Mouse (Mus musculus): Measurements from ENCODE around the gene Osbpl3.
"Not testable (repeated sequence)": the region's sequence is repeated elsewhere in the genome, so short reads cannot be mapped to it uniquely, and the experiment has no call there.

Osbpl3 gene

DNA sequence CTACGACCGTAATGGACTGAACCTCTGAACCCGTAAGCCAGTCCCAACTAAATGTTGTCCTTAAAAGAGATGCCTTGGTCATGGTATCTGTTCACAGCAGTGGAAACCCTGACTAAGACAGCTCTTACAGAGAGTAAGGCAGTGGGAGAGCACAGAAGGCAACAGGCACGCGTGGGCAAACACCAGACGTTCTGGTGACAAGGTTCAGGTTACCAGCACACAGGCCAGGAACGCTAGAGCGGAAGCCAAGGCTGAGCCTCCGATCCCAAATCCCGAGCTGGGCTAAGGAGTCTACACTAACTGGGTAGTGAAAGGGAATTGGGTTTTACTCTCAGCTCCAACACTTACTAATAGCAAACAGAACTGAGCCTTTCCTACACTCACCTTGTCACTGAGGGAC, 3.8 kb downstream of the Osbpl3 start:
- DNase-seq, result no peak

DNA sequence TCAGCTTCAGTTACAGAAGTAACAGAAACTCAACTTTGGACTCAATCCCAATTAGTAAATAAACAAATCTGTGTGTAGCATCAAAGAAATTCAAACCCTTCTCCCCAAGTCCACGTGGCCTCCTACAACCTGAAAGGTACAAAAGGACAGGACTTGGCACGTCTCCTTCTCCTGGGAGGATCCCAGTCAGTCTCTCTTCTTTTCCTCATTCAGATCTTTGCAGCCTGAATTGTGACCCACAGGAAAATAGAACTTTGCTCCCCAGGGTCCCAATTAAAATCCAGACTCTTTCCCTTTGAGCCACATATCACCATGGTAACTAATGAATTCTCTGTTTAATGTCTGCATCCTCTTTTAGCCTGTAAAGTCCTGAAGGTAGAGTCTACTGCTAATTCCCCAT, 10.4 kb downstream of the Osbpl3 start:
- DNase-seq, result no peak

DNA sequence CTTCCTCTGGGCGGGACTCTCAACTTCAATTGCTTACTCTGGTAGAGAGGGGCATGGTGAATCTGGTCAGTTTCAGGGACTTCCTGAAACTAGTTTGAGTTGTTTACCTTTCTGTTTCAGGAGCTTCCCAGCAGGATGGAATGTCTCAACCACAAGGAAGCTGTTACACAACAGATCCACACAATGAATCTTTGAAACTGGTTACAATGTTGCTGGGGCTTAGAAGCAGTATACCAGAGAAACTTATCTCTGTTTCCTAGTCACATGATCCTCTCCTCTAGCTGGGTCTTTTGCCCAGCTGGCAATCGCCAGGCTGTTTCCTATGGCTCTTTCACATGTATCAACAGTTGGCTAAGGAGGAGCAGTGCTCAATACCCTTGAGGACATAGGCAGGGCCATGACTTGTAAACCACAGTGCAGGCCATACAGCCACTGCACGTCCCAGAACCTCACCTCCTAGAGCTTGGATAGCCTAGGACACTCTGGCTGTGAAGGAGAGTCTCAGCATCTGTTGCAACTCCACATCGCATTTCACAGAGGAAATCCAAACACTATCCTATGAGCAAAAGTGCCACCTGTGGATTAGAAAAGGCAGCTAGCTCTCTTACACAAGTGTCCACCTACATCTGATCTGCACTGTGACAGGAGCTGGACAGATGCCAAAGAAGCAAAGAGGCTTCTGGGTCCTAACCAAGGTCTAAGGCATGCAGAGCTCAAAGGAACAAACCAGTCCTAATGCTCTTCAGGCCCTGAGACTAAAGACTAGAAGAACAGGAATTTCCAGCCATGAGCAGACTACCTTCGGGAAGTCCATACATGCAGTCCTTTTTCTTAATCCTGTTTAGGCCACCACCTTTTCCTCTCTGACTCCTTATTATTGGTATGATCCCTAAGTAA, 14.8 kb downstream of the Osbpl3 start:
- DNase-seq, result no peak

DNA sequence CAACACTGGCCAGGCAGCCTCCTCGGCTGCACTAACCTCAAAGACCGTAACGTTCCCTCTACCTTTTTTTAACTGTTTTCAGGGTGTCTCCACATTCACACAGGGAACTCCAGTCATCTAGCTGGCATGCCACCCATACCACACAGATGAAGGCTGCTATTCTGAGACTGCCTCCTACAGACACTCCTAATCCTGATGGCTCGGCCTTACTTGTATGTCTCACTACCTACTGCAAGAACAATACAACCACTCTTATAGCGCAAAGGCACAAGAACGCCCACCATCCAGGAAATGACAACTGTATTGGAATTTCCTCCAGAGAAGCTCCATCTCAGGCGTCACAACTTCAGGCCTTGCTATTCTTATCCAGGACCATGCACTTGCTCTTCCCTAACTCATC, 15.8 kb downstream of the Osbpl3 start:
- DNase-seq, result no peak

DNA sequence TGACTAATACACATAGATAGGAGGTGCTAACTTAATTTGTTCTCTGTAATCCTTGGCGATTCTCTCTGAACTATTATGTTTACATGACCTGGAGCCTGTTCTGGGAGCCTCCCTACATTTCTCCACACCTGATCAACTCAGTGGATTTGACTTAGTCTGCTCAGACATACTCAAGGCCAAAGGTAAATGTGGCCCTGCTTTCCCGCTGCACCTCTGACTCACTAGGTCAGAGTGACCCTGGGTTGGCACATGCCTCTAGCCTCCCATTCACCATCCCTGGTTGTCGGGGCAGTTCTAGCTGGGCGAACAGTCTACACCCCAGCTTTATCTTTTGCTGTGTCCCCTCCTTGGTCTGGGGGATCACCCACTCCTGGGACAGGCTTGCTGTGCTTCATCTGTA, 17.1 kb downstream of the Osbpl3 start:
- not testable (repeated sequence) for DNase-seq

DNA sequence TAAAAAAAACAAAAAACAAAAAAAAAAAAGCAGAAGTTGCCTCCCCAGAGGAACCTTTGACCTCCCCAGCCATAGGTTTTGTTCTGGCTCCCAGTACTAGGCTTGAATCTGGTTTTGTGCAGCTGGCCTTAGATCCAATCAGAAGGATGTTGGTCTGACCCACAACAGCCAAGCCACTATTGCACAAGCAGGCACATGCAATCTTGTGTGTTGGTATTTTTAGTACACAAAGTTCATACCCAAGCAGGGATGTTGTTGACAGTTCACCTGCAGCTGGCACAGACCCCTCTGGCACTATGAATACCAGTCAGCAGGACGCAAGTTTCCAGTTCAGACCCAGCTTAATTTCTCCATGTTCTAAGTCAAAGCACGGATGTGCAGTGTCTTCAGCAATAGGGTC, 18.2 kb downstream of the Osbpl3 start:
- no peak for DNase-seq

DNA sequence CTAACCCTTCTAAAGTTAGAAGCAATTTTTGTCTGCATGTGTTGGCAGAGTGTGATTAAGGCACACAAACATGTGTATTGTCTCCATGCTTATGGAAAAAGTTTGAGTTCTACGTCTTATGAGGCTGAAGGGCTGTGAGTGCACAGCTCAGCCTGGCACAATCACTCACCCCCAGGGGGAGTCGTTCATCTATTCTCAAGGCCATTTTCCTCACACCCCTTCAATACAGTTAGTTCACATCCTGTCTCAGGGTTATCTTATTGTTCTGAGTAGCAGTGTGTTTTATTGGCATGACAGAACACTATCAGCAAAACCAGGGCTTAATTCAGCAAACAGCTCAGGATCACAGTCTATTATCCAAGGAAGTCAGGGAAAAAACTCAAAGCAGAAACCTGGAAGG, 19.3 kb downstream of the Osbpl3 start:
- DNase-seq, result no peak

DNA sequence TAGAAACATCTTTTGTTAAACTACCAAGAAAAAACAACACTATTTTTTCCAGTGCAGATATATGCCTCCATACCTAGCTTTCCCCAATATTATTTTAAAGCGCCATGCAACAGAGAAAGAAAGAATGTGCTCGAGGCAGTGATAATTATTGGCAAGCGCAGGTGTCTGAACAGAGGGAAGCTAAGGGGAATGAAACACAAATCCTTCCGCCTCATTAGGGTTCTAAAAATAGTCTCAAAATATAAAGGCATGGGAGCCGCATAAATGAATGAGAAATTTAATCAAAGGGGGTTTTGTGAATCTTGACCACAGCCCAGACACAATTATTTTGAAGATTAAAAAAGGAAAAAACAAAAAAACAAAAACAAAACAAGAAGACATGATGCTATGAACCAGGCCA, 23.5 kb downstream of the Osbpl3 start:
- DNase-seq, result no peak

DNA sequence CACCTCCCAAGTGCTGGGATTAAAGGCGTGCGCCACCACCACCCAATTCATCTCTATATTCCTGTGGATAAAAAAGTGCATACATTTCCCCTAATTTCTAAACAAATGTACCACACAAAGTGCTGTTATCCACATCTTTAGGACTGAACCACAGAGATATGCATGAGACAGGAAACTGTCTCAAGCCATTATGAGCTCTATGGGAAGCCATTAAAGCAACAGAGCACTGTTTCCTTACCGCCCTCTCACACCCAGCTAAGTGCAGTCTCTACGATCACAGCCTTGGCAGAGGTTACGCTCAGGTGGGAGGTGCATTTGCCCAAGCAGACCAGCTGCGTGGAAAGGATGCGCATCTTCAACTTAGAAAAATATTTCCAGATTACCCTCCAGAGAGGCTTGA, 26.7 kb downstream of the Osbpl3 start:
- no peak for DNase-seq

DNA sequence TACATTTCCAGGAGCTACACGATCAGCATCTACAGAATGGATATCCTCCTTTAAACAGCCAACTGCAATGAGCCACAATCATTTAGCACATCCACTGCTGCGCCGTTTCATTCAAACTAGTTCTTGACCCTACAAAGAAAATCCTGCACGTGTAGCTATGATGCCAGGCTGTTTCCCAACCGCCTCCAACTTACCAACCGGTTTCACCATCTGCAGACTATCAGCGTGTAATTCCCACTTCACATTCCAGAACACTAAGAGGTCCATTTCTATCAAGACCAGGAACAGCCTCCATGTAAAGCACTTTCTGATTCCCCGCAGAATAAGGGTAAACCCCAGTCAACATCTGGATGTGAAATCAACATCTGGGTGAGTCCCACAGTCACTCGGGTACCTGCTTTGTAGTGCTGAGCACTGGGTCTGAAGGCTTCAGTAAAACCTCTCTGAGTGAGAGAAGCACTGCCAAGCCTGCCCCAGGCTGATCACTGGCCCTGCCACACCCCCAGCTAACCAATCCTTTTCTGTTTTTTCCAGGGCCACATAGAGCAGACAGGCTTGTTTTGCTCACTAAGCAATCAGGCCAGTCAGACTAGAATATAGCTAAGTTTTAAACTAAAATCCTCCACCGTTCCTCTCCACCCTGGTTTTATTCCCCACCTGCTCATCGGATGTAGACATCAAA, 28.8 kb downstream of the Osbpl3 start:
- no peak for DNase-seq

DNA sequence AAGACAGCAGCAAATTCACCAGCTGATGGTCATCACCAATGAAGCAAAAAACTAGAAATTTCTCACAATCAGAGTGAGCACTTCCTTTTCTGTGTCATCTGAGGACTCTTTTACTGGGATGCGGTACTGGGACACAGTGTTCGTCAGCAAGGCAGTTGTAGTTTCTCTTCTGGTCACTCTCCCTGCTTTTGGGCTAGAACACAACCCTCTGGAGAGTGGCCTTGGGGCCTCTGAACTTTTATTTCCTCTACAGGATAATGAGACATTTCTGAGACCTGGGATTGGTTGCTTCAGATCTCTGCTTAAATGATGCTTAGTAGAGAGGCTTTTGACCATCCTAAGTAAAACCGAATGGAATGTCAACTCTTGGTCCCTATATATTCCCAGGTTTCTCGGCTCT, 29.4 kb downstream of the Osbpl3 start:
- DNase-seq, result no peak

DNA sequence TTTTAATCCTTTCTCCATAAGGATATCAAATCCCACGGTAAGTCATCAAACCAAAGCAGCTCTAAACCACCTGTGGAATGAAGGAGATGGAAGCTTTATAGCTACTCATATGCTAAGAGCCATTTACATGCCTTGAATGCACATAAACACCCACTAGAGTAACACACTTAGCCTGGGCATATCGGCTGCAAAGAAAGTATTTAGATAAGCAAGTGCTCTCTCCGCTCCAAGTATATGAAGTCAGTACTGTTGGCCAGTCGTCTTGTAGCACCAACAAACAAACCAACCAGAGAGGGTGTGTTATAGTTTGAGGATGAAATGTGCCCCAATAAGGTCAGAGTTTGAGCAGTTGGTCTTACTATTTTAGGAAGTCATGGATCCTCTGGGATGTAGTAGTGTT, 31.7 kb downstream of the Osbpl3 start:
- no peak for DNase-seq

DNA sequence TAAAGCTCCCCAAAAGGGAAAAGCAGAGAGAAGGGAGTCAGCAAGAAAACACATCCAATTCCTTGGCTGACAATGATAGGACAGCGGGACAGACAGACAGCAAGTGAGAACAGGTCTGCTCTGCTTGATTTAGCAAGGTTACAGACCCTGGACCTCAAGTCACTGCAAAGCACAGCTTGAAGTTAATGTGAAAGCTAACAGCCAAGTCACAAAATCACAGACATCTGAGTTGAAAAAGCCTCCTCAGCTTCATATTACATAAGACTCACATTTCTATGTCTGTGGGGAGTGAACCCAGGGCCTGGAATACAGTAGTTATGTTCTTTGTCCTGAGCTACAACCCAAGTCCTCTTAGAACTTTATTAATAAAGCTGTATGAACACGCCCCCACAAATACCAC, 35.6 kb downstream of the Osbpl3 start:
- no peak for DNase-seq

DNA sequence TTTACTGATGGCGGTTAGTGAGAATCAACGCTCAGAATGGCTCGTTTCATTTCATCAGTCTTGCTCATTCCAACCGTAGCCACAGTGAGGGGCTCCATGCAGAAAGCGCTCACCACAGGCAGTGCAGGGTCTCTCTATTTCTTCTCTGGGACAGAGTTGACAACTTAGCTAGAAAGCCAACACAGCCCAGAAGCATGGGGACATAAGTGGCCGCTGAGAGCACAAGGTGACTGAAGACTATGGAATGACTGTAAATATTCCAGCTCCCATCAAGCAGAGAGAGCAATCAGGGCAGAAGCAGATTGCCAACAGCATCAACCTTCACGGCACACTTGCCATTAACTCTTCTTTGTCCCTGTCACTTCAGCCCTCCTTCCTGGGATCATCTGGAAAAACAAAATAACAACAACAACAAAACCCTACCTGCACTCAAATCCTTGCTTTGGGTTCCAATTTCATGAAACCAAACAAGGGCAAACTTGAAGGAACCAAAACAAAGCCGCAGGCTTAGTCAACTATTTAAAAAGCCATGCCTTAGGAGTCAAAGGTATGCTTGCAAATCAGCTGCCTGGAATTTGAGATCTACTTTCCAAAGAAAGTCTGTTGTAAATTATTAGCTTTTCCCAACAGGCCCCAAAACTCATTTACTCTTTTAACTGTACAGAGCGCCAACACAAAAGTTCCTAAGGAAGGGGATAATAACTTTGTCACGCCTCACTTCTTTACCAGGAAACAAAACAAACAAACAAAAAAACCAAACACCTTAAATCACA, 36.3 kb downstream of the Osbpl3 start:
- DNase-seq, result no peak

DNA sequence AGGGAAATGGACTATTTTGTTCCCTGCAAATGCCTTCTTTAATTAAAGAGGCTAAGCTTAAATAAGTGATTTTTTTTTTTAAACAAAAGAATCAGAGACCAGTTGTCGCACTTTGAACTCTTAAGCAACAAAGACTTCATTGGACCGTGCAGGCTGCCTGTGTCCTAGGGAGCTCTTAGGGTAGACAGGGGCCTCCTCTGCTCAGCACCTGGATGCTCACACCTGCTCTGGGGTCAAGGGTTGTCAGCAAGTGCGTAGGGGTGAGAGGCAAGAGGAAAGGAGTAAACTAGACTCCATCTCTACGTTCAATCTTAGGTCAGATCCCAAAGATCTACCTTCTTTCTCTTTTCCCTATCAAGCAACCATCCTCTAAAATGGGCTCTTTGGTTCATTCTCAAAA, 37.0 kb downstream of the Osbpl3 start:
- no peak for DNase-seq

DNA sequence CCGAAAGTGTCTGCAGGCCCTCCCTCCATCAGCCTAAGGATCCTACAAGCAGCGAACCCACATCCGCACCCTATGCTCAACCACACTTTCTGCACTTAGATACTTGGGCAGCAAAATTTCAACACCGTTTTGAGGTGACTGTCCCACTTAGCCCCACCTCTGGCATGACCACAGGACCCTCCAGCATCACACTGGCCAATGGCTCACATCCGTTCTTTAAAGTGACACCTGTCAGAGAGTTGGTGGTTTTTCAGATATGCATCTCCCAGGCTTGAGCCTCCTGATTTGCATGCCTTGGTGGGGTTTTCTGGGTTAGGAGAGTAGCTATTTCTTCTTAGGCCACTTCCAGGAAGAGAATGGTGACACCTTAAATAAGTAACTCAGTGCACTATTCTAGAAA, 39.1 kb downstream of the Osbpl3 start:
- DNase-seq, result no peak

DNA sequence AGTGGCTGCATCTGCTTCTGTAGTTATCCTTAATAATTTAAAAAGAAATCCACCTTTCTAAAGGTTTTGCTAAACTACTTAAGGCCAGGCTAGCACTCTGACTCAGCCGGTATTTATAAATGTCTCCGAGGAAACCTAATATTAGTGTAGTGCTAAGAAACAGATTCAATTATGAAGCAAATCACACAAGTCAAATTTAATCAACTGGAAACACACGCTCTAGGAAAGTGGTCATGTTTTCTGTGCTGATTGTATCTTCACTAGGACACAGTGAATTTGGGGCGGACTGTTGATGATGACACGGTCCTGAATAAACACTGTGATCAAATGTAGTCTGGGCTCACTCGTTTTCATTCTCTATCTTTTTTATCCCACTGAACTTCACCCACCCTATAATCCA, 40.6 kb downstream of the Osbpl3 start:
- DNase-seq, result no peak

DNA sequence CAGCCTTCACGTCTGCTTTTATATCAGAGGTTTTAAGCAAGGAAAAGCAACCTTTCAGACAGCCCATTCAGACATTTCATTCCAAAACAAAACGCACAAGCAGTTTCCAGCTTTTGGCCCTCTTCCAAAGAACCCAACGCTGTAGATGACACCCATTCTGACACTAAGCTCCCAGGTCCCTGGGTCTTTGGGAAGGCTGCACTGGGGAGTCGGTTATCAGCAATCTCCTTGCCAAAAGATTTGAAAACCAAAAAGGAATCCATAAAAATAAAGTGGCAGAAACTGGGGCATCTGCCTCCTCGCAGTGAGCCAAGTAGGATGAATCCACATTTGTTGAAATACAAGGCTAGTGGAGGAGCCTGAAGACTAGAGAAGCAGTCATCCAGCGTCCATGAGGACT, 41.5 kb downstream of the Osbpl3 start:
- DNase-seq, result peak; percentile 27

DNA sequence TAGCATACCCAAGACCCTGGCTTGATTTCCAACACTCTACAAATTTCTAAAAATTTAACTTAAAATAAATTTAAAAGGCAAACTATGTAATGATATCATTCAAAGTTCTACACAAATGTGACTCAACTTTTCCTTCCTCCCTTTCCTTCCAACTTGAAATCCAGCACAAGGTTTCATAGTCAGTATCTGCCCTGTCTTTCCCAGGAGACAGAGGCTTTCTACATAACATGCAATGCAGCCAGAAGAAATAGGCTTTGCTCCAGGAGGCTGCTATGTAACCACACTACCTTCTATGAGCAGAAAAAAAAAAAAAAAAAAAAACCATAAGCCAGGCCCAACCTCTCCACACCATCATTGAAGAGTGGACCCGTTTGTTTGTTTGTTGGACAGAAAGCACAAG, 42.6 kb downstream of the Osbpl3 start:
- DNase-seq, result no peak

DNA sequence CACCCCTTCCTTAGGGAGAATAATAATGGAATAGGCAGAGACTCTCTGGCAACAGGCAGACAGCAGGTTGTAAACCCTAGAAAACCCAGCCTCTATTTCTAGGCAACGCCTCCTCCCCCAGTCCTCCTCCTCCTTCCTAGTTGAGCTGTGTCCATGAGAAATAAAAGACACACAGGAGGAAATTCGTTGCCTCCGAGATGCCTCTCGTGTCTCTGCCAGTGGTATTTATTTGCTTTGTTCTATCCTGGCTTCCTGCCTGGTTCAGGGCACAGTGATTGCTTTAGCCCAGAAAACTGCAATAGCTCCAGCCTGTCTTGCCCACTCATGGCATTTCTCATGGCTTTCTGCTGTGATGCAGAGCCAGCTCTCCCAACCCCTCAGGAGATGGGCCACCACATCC, 43.8 kb downstream of the Osbpl3 start:
- DNase-seq, result peak; percentile 38

DNA sequence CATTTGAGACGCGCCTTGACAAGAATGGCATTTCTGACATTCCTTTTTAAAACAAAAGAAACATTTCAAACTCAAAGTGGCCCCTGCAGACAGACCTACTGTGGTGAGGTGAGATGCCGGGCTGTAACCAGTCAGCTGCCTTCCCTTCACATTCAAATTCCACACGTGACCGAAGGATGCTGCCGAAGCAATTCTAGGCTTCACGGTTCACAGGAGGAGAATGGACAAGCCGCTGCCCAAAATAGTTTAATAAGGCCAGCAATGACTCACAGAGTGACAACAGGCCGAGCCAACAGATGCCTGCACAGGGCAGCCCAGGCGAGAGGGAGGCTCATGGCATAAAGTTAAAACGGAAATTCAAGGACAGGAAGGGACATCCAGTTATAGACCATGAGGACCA, 51.3 kb downstream of the Osbpl3 start:
- DNase-seq, result peak; percentile 55

DNA sequence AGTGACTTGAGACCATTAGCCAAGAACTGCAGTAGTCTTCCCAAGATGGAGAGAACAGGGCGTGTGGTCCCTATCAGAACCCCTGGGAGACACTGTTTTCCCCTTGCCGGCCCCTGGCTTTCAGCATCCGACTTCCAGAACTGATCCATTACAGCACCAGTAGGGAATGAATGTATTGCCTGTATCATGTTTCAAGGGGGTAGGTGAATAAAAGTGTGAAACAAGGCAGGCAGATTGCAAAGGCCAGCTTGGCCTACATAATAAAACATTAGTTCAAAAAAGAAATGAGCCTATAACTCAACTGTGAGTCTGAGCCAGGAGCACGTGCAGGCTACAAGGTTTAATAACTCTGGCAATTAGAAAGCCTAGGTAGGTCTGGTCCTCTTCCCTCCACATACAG, 52.5 kb downstream of the Osbpl3 start:
- no peak for DNase-seq

DNA sequence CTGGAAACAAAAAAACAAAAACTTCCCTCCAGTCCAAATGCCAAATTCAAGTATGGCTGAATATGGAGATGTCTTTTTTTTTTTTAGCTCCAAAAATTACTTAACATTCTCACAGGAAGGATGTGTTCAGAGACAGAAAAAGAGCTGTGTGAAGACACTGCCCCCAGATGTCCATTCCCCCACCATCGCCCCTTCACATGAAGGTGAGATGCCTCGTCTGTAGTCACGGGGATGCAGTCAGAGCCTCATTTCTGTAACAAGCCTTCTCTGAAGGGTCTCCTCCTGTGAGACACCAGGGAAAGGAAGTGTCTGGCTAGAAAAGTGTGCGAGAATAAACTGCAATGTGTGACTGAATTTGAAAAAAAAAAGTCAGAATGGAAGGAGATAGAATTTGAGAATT, 53.1 kb downstream of the Osbpl3 start:
- DNase-seq, result no peak

DNA sequence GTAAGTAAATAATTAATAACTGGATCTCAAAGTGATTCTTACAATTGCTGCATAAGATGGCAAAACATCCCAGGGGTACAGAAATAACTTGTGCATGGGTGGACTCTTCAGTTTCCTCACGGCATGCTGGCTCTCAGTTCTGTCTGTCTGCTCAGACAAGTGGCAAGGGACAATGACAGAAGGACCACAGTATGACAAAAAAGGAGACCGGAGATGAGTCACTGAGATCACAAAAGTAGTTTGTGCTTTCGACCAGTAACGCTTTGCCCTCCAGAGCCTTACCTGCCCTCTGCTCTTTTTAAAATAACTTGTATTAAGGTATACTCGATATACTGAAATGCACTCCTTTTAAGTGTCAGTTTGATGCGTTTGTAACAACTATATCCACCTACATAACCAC, 55.8 kb downstream of the Osbpl3 start:
- DNase-seq, result no peak
